Mouse (Mus musculus): ENCODE results near the gene Grik2. TPM values are rescaled to one million over a fixed set of nuclear protein-coding genes. Genes with fewer than 3 reads are reported as not detected.
A peak's percentile ranks its signal among the peaks of the same experiment; 100 is the strongest.

Grik2 gene
- polyA plus RNA-seq, 1 experiment from 2014 or later, result 1.3 TPM

DNA sequence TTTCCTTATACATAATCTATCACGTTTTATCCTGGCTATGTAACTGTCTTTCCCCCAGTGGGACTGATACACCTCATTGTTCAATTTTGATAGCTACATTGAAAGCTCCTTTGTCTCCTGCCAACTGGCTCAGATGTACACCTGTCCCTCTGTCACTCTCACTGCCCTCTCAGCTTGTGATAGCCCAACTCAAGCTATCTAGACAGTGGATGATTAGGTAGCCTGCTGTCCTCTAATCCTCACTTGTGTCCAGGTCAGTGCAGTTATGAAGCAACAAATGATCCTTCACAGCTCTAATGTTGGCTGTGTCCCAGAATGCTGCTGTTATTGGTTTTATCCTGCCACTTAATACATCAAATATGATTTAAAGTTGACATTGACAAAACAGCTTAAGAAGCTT lies 246.3 kb downstream of the Grik2 start:
- Histone ChIP-seq H3K4me2 (replicated peaks; ENCODE audit: low read depth) (no peak overlapping the region), H3K9ac (ENCODE audit: low read length) (no peak overlapping the region), H3K4me3 (ENCODE audit: low read depth, low read length) (no peak overlapping the region), H3K9me3 (ENCODE audit: control insufficient read depth, low read length) (no peaks in the 10 kb centered on the region), H3K27me3 (ENCODE audit: control insufficient read depth, insufficient read depth, low read length) (no peaks in the 10 kb centered on the region), H3K27ac (replicated peaks) (no peak overlapping the region), H3K4me1 (replicated peaks; ENCODE audit: control insufficient read depth, insufficient read depth) (no peaks in the 10 kb centered on the region), H3K36me3 (ENCODE audit: control insufficient read depth, insufficient read depth, low read length) (no peaks in the 10 kb centered on the region)
- DNase-seq (ENCODE audit: low spot score) (no peak), ATAC-seq (ENCODE audit: low FRiP score, low TSS enrichment) (no peak)
- TF ChIP-seq CTCF (IDR thresholded peaks at IDR 0.05; ENCODE audit: low read depth) (no peak), EP300 (optimal IDR thresholded peaks at IDR 0.05) (no peak)
- 59% methylated on average over 1 of the region's 1 CpGs for WGBS

DNA sequence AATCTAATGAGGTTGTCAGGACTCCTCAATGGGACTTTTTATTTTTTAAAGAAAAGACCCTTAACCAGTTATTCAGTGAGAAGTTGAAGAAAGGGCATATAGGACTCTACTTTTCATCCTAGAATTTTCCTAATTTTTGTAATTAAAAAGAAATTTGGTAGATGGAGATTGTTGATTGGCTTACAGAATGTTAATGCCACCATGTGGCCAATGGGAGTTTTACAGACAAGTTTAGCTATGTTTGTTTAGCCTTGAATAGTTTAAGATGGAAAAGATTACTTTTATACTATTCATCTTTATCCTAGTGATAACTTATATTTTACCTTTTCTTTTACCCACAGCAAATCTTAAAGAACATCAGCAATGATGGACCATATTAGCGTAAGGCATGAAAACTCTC lies 268.8 kb downstream of the Grik2 start:
- H3K9ac ChIP-seq (ENCODE audit: low read length), result no peak overlapping the region
- no peak overlapping the region for H3K27ac ChIP-seq (replicated peaks)
- ATAC-seq (ENCODE audit: low FRiP score, low TSS enrichment), result no peak
- H3K36me3 ChIP-seq (ENCODE audit: control insufficient read depth, insufficient read depth, low read length), result no peaks in the 10 kb centered on the region
- no peak overlapping the region for H3K4me3 ChIP-seq (ENCODE audit: low read depth, low read length)
- no peak for DNase-seq (ENCODE audit: low spot score)
- no peaks in the 10 kb centered on the region for H3K9me3 ChIP-seq (ENCODE audit: control insufficient read depth, low read length)
- WGBS, result 90% methylated on average over 1 of the region's 1 CpGs
- TF ChIP-seq EP300 (optimal IDR thresholded peaks at IDR 0.05) (no peak), CTCF (IDR thresholded peaks at IDR 0.05; ENCODE audit: low read depth) (peak; percentile 46)
- no peaks in the 10 kb centered on the region for H3K27me3 ChIP-seq (ENCODE audit: control insufficient read depth, insufficient read depth, low read length)
- no peaks in the 10 kb centered on the region for H3K4me1 ChIP-seq (replicated peaks; ENCODE audit: control insufficient read depth, insufficient read depth)
- no peak overlapping the region for H3K4me2 ChIP-seq (replicated peaks; ENCODE audit: low read depth)

DNA sequence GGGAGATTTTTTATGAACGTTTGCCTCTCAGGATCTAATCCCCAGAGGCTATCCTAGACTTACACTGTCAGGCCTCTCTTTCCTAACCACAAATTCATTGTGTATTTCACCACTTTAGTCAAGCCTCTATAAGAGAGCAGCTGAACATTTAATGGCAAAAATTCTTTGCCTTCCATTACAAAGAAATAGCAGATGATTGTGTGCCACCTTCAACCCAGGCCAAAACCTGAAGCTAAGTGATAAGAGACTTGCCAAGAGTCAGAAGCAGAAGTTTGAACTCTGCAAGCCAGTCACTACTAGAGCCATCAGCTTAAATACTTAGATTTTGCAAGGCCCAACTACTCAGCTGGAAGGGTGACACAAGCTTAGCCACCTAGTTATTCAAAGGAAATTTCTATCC lies 287.9 kb downstream of the Grik2 start:
- no peak for ATAC-seq (ENCODE audit: low FRiP score, low TSS enrichment)
- WGBS, result 37% methylated on average over 1 of the region's 1 CpGs
- Histone ChIP-seq H3K27ac (replicated peaks) (no peak overlapping the region), H3K4me2 (replicated peaks; ENCODE audit: low read depth) (no peak overlapping the region), H3K9ac (ENCODE audit: low read length) (no peak overlapping the region), H3K4me1 (replicated peaks; ENCODE audit: control insufficient read depth, insufficient read depth) (no peaks in the 10 kb centered on the region), H3K9me3 (ENCODE audit: control insufficient read depth, low read length) (no peaks in the 10 kb centered on the region), H3K27me3 (ENCODE audit: control insufficient read depth, insufficient read depth, low read length) (no peaks in the 10 kb centered on the region), H3K36me3 (ENCODE audit: control insufficient read depth, insufficient read depth, low read length) (no peaks in the 10 kb centered on the region), H3K4me3 (ENCODE audit: low read depth, low read length) (no peak overlapping the region)
- no peak for TF ChIP-seq CTCF (IDR thresholded peaks at IDR 0.05; ENCODE audit: low read depth)
- TF ChIP-seq EP300 (optimal IDR thresholded peaks at IDR 0.05), result no peak
- DNase-seq (ENCODE audit: low spot score), result no peak

DNA sequence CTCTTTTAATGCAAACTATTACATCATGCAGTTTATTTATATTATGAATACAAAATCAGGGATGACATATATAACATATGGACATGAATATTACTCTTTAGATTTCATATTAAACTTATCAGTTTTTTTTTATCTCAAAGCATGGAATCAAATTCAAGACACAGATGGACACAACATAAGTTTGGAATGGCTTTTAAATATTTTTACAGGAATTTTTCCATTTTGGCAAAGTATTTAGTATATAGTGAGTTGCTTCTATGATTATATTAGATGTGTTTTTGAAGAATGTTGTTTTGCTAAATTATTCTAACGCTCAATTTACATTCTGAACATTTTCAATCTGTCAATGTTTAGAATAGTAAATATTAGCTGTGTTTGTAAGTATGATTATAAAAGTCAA lies 291.3 kb downstream of the Grik2 start:
- Histone ChIP-seq H3K36me3 (ENCODE audit: control insufficient read depth, insufficient read depth, low read length) (no peaks in the 10 kb centered on the region), H3K9ac (ENCODE audit: low read length) (no peak overlapping the region), H3K27ac (replicated peaks) (no peak overlapping the region), H3K4me1 (replicated peaks; ENCODE audit: control insufficient read depth, insufficient read depth) (no peaks in the 10 kb centered on the region), H3K27me3 (ENCODE audit: control insufficient read depth, insufficient read depth, low read length) (no peaks in the 10 kb centered on the region), H3K4me3 (ENCODE audit: low read depth, low read length) (no peak overlapping the region), H3K4me2 (replicated peaks; ENCODE audit: low read depth) (no peak overlapping the region), H3K9me3 (ENCODE audit: control insufficient read depth, low read length) (no peaks in the 10 kb centered on the region)
- 65% methylated on average over 1 of the region's 1 CpGs for WGBS
- no peak for ATAC-seq (ENCODE audit: low FRiP score, low TSS enrichment)
- DNase-seq (ENCODE audit: low spot score), result no peak
- TF ChIP-seq CTCF (IDR thresholded peaks at IDR 0.05; ENCODE audit: low read depth) (no peak), EP300 (optimal IDR thresholded peaks at IDR 0.05) (no peak)

DNA sequence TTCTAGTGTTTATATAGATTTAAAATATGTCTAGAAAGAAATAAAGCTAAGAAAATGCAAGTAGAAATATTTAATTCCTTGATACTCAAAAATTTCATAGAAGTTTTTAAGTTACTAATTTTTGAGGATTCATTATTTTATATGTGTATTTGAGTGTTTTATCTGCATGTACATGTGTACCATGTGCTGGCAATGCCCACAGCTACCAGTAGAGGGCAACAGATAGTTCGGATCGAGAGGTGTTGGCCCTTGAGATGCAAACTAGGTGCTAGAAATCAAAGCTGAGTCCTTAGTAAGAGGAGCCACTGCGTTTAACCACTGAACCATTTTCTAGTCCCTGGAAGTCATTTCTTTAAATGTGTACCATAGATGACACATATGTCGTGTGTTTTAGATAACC lies 307.1 kb downstream of the Grik2 start:
- peak; percentile 31; the same call in 1 of the 2 replicates for TF ChIP-seq CTCF (IDR thresholded peaks at IDR 0.05; ENCODE audit: low read depth)
- TF ChIP-seq EP300 (optimal IDR thresholded peaks at IDR 0.05), result no peak
- Histone ChIP-seq H3K4me1 (replicated peaks; ENCODE audit: control insufficient read depth, insufficient read depth) (no peaks in the 10 kb centered on the region), H3K9ac (ENCODE audit: low read length) (no peak overlapping the region), H3K27me3 (ENCODE audit: control insufficient read depth, insufficient read depth, low read length) (no peaks in the 10 kb centered on the region), H3K4me2 (replicated peaks; ENCODE audit: low read depth) (no peak overlapping the region), H3K4me3 (ENCODE audit: low read depth, low read length) (no peak overlapping the region), H3K36me3 (ENCODE audit: control insufficient read depth, insufficient read depth, low read length) (no peaks in the 10 kb centered on the region), H3K9me3 (ENCODE audit: control insufficient read depth, low read length) (no peaks in the 10 kb centered on the region), H3K27ac (replicated peaks) (no peak overlapping the region)
- DNase-seq (ENCODE audit: low spot score) (no peak), ATAC-seq (ENCODE audit: low FRiP score, low TSS enrichment) (no peak)
- WGBS, result 75% methylated on average over 4 of the region's 4 CpGs

DNA sequence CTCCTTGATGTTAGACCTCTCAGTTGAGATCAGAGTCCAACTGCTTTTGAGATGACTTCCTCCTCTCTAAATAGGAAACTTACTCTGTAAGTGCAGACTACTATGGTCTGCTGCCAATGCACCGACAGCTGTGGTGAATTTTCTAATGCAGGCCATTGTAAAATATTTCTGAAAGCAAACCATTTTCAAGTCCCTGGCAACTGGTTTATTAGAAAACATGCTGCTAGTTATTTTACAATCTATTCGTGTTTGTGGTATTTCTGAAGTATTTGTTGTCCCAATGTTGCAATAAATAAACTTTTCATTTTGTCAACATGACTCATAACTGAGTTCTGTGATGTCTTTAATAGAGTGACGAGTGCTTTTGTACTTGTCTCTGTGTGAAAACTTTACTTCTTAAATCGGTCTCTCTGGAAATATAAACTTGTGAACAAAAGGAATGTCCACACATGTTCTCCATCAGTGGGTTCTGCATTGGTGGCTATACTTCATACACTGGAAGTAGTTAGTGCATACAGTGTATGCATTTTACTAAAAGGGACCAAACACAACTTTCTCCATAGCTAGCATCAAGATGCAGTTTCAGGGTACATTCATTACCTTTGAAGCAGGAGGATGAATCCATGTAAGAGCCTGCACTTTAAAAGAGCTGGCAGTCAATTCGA lies 308.3 kb downstream of the Grik2 start:
- Histone ChIP-seq H3K36me3 (ENCODE audit: control insufficient read depth, insufficient read depth, low read length) (no peaks in the 10 kb centered on the region), H3K4me3 (ENCODE audit: low read depth, low read length) (no peak overlapping the region), H3K4me2 (replicated peaks; ENCODE audit: low read depth) (no peak overlapping the region), H3K27me3 (ENCODE audit: control insufficient read depth, insufficient read depth, low read length) (no peaks in the 10 kb centered on the region), H3K4me1 (replicated peaks; ENCODE audit: control insufficient read depth, insufficient read depth) (no peaks in the 10 kb centered on the region), H3K9me3 (ENCODE audit: control insufficient read depth, low read length) (no peaks in the 10 kb centered on the region), H3K9ac (ENCODE audit: low read length) (no peak overlapping the region), H3K27ac (replicated peaks) (no peak overlapping the region)
- ATAC-seq (ENCODE audit: low FRiP score, low TSS enrichment), result no peak
- no peak for DNase-seq (ENCODE audit: low spot score)
- 62% methylated on average over 5 of the region's 5 CpGs for WGBS
- TF ChIP-seq CTCF (IDR thresholded peaks at IDR 0.05; ENCODE audit: low read depth) (no peak), EP300 (optimal IDR thresholded peaks at IDR 0.05) (no peak)
